Mouse (Mus musculus) intestine, embryonic 14.5 days (tissue): ENCODE measurements around the gene Gtf3c5. TPM values are rescaled to one million over a fixed set of nuclear protein-coding genes. Genes with fewer than 3 reads are reported as not detected.
A peak's percentile ranks its signal among the peaks of the same experiment; 100 is the strongest.

Source experiments
- ATAC-seq: fragments of 200-750 bp; cut with Nextera tagmentation; replicated peaks from 2 replicates; pipeline ENCODE4 v1.8.0; 2017; ENCODE audit warnings: low read depth, moderate number of reproducible peaks, moderate TSS enrichment, moderate library complexity; ENCODE audit not compliant: low FRiP score, low TSS enrichment
- DNase-seq: peaks from one replicate; pipeline ENCODE4 v3.0.0-alpha.2; 2018; ENCODE audit warnings: low spot score
- H3K27ac ChIP-seq: fragments of 300-500 bp; sonication (generic); 2 replicates; pipeline ENCODE4 v1.5.1; 2014; ENCODE audit warnings: low read depth, mild to moderate bottlenecking, control low read depth
- H3K27me3 ChIP-seq: fragments of 300-500 bp; sonication (generic); replicated peaks from 2 replicates; pipeline ENCODE4 v1.6.1; 2014; ENCODE audit warnings: low read length, control low read depth; ENCODE audit not compliant: control insufficient read depth, insufficient read depth
- H3K36me3 ChIP-seq: fragments of 300-500 bp; sonication (generic); 2 replicates; pipeline ENCODE4 v1.6.1; 2014; ENCODE audit warnings: low read length, control low read depth; ENCODE audit not compliant: control insufficient read depth, insufficient read depth
- H3K4me1 ChIP-seq: fragments of 300-500 bp; sonication (generic); replicated peaks from 2 replicates; pipeline ENCODE4 v1.6.1; 2014; ENCODE audit warnings: low read length, control low read depth, mixed read lengths; ENCODE audit not compliant: control insufficient read depth, insufficient read depth
- H3K4me2 ChIP-seq: fragments of 300-500 bp; sonication (generic); 2 replicates; pipeline ENCODE4 v1.6.1; 2014; ENCODE audit warnings: low read length
- H3K4me3 ChIP-seq: fragments of 300-500 bp; sonication (generic); 2 replicates; pipeline ENCODE4 v1.5.1; 2014; ENCODE audit warnings: low read depth, low read length, control low read depth, mixed read lengths
- H3K9ac ChIP-seq: fragments of 300-500 bp; sonication (generic); 2 replicates; pipeline ENCODE4 v1.6.1; 2014; ENCODE audit warnings: mild to moderate bottlenecking, low read length
- H3K9me3 ChIP-seq: fragments of 300-500 bp; sonication (generic); 2 replicates; pipeline ENCODE4 v1.6.1; 2016; ENCODE audit warnings: low read length, control low read depth; ENCODE audit not compliant: control insufficient read depth
- WGBS: fragments of 180-500 bp; shearing (Covaris S2); extraction: QIAGEN DNeasy Blood & Tissue Kit; methylation state at CpG from one replicate; pipeline ENCODE4 v1.1.7; 2014; 5-methylcytosine and 5-hydroxymethylcytosine counted together
- polyA plus RNA-seq: library from polyadenylated mRNA; unstranded; fragments of >200 nt; fragmentation: Nextera tagmentation; extraction: Ambion mirVana; gene quantifications from 2 replicates; pipeline ENCODE4 v1.2.1, GENCODE M21; 2014

The Gtf3c5 gene
- polyA plus RNA-seq, 1 experiment from 2014 or later: 30.5 TPM

DNA sequence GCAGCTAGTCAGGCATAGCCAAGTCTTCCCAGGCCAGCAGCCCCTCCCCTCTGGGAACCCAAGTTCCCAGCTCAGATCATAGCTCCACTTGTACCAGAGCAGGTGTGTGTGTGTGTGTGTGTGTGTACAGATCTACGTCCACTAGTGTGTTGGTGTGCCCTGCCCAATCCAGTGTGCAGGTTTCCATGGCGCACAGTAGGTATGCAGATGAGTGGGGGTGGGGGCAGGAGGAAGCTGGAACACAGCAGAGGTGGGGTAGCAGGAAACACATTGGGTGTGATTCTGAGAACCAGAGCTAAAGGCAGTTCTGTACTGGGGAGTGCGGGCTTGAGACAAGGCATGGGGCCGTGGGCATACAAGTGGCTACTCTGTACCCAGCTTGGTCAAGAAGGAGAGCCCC, 19.2 kb downstream of the Gtf3c5 start:
- Histone ChIP-seq H3K4me2 (no peak overlapping the region), H3K27me3 (no peaks in the 10 kb centered on the region), H3K36me3 (peaks cover 43% of the 10 kb centered on the region), H3K27ac (no peak overlapping the region), H3K9me3 (no peaks in the 10 kb centered on the region), H3K4me3 (no peak overlapping the region), H3K9ac (no peak overlapping the region), H3K4me1 (no peaks in the 10 kb centered on the region)
- 89% methylated on average over 4 of the region's 4 CpGs for WGBS
- 0 out of 2 replicates have a peak, but pooled peaks have one; percentile 37 for ATAC-seq
- no peak for DNase-seq

DNA sequence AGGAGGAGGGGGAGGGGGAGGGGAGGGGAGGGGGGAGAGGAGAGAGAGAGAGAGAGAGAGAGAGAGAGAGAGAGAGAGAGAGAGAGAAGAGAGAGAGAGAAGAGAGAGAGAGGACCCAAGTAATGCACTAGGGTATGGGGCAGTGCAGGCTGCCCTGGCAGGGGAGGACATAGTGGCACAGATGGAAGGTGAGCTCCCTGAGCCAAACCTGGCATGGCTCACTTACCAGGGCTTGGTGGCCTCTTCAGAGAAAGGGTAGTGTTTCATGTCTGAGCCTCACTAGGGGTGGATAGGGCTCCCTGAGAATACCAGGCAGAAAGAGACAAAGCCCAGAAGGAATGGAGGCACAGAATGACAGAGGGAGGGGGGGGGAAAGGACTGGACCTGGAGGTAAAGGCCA, 19.7 kb downstream of the Gtf3c5 start:
- no peak overlapping the region for H3K9ac ChIP-seq
- H3K27ac ChIP-seq: no peak overlapping the region
- no peak overlapping the region for H3K4me2 ChIP-seq
- no peaks in the 10 kb centered on the region for H3K4me1 ChIP-seq
- H3K27me3 ChIP-seq: no peaks in the 10 kb centered on the region
- no peaks in the 10 kb centered on the region for H3K9me3 ChIP-seq
- H3K36me3 ChIP-seq: peaks cover 38% of the 10 kb centered on the region
- ATAC-seq (no peak), DNase-seq (no peak)
- H3K4me3 ChIP-seq: no peak overlapping the region

DNA sequence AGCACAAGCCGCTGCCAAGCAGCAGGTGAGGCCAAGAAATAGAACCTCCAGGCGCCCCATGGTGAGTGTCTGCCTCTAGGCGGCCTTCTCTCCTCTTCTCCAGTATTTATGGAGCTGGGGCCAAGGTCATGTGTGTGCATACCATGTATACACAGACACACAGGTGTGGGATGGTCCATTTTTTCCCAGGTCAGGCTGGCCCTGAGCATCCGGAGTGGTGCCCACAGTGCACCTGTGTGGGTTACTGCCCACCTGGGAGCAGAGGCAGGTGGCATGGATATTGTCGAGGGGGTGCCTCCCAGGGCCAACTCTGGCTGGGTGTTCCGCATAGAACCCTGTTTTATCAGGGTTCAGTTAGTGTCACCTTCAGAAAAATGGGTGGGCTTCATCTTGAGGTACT, 20.2 kb downstream of the Gtf3c5 start, which contains the start of gene Cel:
Gene Cel, minus strand, starts transcription at position 101 of the 400 bp plus-strand sequence.
- H3K27ac ChIP-seq: no peak within 1 kb of the TSS
- H3K27me3 ChIP-seq: no peaks in the 10 kb centered on the region
- H3K4me1 ChIP-seq: no peaks in the 10 kb centered on the region
- H3K36me3 ChIP-seq: peaks cover 33% of the 10 kb centered on the region
- H3K9me3 ChIP-seq: no peaks in the 10 kb centered on the region
- DNase-seq: no peak
- H3K4me2 ChIP-seq: no peak within 1 kb of the TSS
- H3K9ac ChIP-seq: no peak within 1 kb of the TSS
- WGBS: 63% methylated on average over 6 of the region's 6 CpGs
- H3K4me3 ChIP-seq: no peak within 1 kb of the TSS
- ATAC-seq: no peak

DNA sequence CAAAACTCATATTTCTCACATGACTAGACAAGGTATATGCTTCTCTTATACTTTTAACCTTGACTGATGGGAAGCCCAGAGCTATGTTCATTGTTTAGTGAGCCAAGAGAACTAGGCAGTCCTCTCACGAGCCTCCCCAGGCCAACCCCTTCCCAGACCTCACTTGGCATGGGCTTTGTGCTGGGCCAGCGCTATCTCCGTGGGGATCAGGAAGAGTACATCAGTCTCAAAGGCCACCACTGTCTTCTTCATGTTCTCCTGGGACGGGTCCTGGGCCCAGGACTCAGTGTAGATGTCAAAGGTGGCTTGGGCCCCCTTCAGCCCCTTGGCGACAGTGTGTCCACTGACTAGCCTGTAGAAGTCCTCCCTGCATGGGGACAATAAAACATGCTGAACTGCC, 26.1 kb downstream of the Gtf3c5 start:
- 82% methylated on average over 5 of the region's 5 CpGs for WGBS

DNA sequence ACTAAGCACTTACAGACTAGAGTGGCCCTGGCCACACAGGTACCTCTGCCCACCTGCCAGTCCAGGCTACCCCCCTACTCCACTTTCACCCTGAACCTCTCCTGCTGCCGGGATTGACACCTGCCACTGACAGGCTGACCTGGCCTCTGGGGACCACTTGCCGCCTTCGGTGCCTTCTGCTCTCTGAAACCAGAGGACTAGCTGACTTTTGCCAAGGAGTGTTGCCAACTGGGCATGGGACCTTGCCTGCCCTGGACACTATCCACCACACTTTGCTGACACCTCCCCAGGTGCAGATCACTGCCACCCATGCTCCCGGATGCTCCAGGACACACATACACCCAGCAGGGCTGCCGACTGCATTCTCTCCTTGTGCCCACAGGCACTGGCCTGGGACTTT, 31.2 kb downstream of the Gtf3c5 start:
- ATAC-seq (no peak), DNase-seq (no peak)
- Histone ChIP-seq H3K4me3 (no peak overlapping the region), H3K27ac (no peak overlapping the region), H3K4me1 (no peaks in the 10 kb centered on the region), H3K36me3 (peaks cover 65% of the 10 kb centered on the region), H3K9me3 (no peaks in the 10 kb centered on the region), H3K9ac (no peak overlapping the region), H3K27me3 (no peaks in the 10 kb centered on the region), H3K4me2 (no peak overlapping the region)
- 93% methylated on average over 5 of the region's 5 CpGs for WGBS

More for the DNA sequence above, 26.1 kb downstream of the Gtf3c5 start:
- Histone ChIP-seq H3K4me2 (no peak overlapping the region), H3K9ac (no peak overlapping the region), H3K4me3 (no peak overlapping the region), H3K4me1 (no peaks in the 10 kb centered on the region), H3K36me3 (peaks cover 19% of the 10 kb centered on the region), H3K9me3 (no peaks in the 10 kb centered on the region), H3K27me3 (no peaks in the 10 kb centered on the region), H3K27ac (no peak overlapping the region)
- DNase-seq (no peak), ATAC-seq (no peak)

DNA sequence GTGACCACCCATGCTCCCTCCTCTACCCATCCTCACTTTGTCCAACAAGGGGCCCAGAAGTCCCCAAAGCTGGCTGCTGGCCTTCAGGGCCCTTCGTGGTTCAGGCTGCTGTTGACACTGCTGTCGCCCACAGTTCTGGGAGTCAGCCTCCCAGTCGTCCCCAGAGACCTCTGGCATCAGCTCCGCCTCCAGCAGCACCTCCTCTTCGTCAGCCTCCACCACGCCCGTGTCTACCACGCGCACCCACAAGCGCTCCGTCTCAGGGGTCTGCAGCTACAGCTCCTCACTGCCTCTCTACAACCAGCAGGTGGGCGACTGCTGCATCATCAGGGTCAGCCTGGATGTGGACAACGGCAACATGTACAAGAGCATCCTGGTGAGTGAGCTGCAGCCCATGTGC, 34.4 kb downstream of the Gtf3c5 start:
- DNase-seq (no peak), ATAC-seq (no peak)
- 93% methylated on average over 13 of the region's 13 CpGs for WGBS
- Histone ChIP-seq H3K36me3 (peaks cover 89% of the 10 kb centered on the region), H3K9ac (no peak overlapping the region), H3K4me1 (no peaks in the 10 kb centered on the region), H3K9me3 (no peaks in the 10 kb centered on the region), H3K4me3 (no peak overlapping the region), H3K27ac (no peak overlapping the region), H3K27me3 (no peaks in the 10 kb centered on the region), H3K4me2 (no peak overlapping the region)

DNA sequence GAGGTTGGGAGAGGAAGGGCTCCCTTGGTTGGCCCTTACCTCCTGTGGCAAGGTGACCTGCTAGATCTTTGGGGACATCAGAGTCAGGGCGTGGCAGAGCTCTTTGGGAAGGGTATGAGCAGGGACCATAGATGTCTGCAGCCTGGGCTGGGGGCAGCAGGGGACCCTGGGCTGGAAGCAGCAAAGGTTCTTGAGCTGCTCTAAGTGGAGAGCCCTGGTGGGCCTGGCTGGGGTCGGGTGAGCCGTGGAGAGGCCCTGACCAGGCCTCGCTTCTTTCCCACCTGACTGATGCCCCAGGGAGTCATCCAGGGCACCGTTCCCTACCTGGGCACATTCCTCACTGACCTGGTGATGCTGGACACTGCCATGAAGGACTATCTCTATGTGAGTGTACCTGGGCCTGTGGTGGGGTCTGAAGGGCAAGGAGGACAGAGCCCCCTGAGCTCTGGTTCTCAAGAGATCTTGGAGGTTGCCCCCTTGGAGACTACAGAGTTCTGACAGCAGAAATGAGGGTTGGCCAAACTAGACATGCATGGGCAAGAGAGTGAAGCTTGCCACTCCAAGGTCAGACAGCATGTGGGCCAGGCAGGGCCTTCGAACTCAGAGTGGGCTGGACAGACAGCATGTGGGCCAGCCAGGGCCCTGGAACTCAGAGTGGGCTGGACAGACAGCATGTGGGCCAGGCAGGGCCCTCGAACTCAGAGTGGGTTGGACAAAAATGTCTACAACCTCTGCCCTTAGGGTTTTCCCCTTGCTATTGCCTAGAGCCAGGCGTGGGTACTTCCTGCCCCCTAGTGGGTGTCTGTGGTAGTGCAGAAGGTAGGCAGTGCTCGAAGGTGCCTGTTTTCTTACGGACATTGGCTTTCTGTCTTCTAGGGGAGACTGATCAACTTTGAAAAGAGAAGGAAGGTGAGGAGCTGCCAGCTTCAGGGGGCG, 36.0 kb downstream of the Gtf3c5 start:
- no peaks in the 10 kb centered on the region for H3K4me1 ChIP-seq
- DNase-seq (peak; percentile 97), ATAC-seq (peak; percentile 25)
- no peak overlapping the region for H3K4me2 ChIP-seq
- H3K9me3 ChIP-seq: no peaks in the 10 kb centered on the region
- H3K9ac ChIP-seq: no peak overlapping the region
- no peak overlapping the region for H3K4me3 ChIP-seq
- H3K36me3 ChIP-seq: peaks cover 87% of the 10 kb centered on the region
- WGBS: 53% methylated on average over 11 of the region's 11 CpGs
- H3K27ac ChIP-seq: no peak overlapping the region
- no peaks in the 10 kb centered on the region for H3K27me3 ChIP-seq

DNA sequence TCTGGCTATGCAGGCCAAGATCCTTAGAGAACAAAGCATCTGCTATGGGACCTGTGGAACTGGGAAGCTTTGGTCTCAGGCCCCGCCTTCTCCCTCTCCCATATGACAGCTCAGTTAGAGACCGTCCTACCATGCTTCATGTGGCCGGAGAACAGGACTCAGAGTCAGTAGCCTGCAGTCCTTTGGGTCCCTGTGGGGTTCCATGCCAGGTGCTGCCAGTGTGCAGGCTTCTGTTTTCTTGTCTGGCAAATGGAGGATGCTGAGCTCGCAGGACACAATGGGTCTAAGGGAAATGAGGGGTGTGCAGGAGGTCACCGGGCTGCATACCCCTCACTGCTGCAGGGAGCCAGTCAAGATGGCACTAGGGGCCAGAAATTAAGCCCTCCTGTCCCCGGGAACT, 37.0 kb downstream of the Gtf3c5 start:
- no peak for ATAC-seq
- H3K36me3 ChIP-seq: peaks cover 87% of the 10 kb centered on the region
- no peak overlapping the region for H3K4me2 ChIP-seq
- no peaks in the 10 kb centered on the region for H3K9me3 ChIP-seq
- H3K4me1 ChIP-seq: no peaks in the 10 kb centered on the region
- no peak for DNase-seq
- no peaks in the 10 kb centered on the region for H3K27me3 ChIP-seq
- no peak overlapping the region for H3K27ac ChIP-seq
- H3K4me3 ChIP-seq: no peak overlapping the region
- no peak overlapping the region for H3K9ac ChIP-seq
- WGBS: 81% methylated on average over 6 of the region's 6 CpGs

DNA sequence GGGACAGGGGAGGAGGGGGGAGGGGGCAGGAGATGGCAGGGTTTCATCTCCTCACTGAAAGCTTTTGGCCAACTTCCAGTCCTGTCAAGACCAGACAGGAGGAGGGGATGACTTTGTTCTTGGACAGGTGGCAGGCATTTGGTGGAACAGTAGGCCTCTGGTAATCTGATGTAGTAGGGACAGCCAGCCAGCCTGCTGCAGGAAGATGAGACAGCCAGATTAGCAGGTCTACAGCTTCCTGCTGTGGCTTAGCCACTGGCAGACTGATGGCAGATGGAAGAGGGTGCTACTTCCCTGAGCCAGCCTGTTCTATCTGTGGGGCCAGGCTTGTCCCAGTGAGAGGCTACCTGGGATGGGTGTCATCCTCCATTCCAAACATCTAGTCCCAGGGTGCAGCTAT, 37.6 kb downstream of the Gtf3c5 start:
- H3K4me1 ChIP-seq: no peaks in the 10 kb centered on the region
- H3K27me3 ChIP-seq: no peaks in the 10 kb centered on the region
- no peak for ATAC-seq
- DNase-seq: no peak
- no peaks in the 10 kb centered on the region for H3K9me3 ChIP-seq
- no peak overlapping the region for H3K4me2 ChIP-seq
- H3K36me3 ChIP-seq: peaks cover 82% of the 10 kb centered on the region
- H3K27ac ChIP-seq: no peak overlapping the region
- no peak overlapping the region for H3K4me3 ChIP-seq
- H3K9ac ChIP-seq: no peak overlapping the region
